Mouse (Mus musculus): ENCODE measurements at regions not wholly inside any gene's neighbourhood (a gene's known extent, or its start where the extent isn't known, plus 50 kb on each side); places are given as distances from the start of the nearest gene placed in this dataset.

DNA sequence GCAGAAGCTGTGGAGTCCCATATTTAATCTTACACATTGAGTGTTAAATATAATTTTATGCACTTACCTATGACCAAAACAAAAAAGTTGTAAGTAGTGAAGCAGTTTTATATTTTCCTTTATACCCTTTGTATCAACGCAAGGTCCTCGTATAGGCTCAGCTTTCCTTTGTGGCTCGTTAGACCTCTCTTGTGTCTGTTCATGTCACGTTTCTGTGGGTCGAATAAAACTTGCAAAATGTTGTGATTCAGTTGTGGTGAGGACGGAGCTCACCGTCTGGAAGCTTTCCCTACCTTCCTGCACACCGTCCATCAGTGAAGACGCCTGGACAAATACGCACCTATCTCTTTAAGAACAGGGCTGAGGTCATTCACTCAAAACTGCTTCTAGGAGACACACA lies 64.9 kb upstream of the Cpsf6 start:
- Histone ChIP-seq H3K27me3 (ENCODE audit: control insufficient read depth, insufficient read depth, low read length) (no peaks in the 10 kb centered on the region), H3K9me3 (ENCODE audit: control insufficient read depth, low read length) (0 out of 2 replicates have a peak, but pooled peaks cover 3% of the 10 kb centered on the region), H3K27ac (replicated peaks in 1 of 2; ENCODE audit: control insufficient read depth in 1 of 2, insufficient read depth in 1 of 2, low read depth in 2 of 2, low read length in 2 of 2) (no peak overlapping the region), H3K4me3 (ENCODE audit: control insufficient read depth in 1 of 2, insufficient read depth in 1 of 2, low read depth in 1 of 2, low read length in 2 of 2) (no peak overlapping the region), H3K36me3 (ENCODE audit: control insufficient read depth, insufficient read depth, low read length) (no peaks in the 10 kb centered on the region), H3K9ac (ENCODE audit: low read length) (no peak overlapping the region), H3K4me2 (ENCODE audit: low read length) (no peak overlapping the region), H3K4me1 (ENCODE audit: control insufficient read depth in 2 of 2, insufficient read depth in 2 of 2, low read length in 2 of 2) (no peaks in the 10 kb centered on the region)
- no peak for ATAC-seq (ENCODE audit: insufficient number of reproducible peaks, insufficient read depth, low FRiP score, low read depth)
- 71% methylated on average over 10 of the region's 10 CpGs for WGBS

DNA sequence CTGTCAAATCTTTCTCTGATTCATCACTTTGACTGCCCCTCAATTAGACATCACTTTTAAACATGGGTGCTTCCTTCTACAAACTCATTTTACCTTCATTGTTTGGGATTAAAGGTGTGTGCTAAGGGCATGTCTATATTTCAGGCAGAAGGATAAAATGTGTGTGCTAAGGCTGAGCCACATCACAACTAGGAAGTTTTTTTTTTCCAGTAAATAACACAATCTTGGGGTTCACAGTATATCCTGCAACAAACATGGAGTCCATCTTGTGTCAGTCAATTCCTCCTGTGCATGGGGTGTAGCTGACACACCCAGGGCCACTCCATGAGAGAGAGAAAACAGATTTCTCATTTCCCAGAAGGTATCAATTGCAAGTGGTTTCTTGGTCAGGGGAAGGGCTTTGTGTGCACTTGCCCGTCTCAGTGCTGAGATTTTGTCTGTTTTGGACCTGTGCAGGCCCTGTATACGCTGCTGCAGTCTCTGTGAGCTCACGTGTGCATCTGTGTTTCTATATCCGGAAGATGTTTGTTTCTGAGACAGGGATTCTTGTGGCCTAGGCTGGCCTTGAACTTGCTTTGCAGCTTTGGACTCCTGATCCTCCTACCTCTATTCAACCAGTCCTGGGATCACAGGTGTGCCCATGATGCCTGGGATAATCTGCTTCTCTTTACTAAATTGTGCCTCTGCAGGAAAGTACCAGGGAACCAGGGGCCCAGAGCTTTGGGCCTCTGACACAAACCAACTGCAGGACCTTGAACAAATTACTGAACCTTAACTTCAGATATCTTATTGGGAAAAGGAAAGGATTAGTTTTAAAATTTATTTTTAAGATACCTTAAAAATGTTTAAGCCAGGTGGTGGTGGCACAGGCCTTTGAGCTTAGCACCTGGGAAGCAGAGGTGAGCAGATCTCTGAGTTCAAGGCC lies 63.9 kb upstream of the Cpsf6 start:
- H3K9ac ChIP-seq (ENCODE audit: low read length): no peak overlapping the region
- WGBS: 86% methylated on average over 4 of the region's 4 CpGs
- no peak for ATAC-seq (ENCODE audit: insufficient number of reproducible peaks, insufficient read depth, low FRiP score, low read depth)

DNA sequence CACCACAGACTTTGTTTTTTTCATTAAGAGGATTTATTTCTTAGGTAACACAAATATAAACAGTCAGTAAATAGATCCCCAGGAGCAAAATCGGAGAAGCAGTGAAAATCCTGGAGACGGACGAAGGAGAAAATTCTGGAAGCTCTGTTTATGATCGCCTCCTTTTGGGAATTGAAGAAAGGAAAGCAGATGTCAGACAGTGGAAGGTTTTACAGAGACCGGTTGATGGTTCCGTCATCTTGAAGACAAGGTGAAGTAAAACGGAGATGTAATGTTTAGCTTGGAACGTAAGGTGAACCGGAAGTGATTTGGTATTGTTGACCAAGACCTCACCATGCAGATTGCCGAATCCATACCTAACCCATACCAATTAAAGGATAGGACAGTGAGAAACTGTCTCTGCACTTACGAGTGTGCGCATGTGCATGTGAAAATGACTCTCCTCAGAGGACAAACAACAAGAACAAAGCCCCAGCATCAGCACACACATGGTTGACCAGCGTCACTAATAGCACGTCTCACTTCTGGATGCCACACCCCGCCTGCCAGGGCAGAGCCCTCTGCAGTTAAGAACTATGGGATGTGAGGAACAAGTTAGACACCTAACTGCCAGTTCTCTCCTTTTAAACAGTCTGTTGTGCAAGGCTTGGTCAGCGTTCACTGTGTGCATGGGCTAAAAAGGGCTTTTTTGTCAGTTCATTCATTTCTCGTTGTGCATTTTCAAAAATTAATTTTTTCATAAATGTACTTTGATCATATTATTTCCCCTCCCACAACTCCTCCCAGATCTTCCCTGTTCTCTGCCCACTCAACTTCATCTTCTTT lies 62.4 kb upstream of the Cpsf6 start:
- no peak for ATAC-seq (ENCODE audit: insufficient number of reproducible peaks, insufficient read depth, low FRiP score, low read depth)
- H3K9me3 ChIP-seq (ENCODE audit: control insufficient read depth, low read length): 0 out of 2 replicates have a peak, but pooled peaks cover 3% of the 10 kb centered on the region
- H3K27ac ChIP-seq (replicated peaks in 1 of 2; ENCODE audit: control insufficient read depth in 1 of 2, insufficient read depth in 1 of 2, low read depth in 2 of 2, low read length in 2 of 2): no peak overlapping the region
- no peaks in the 10 kb centered on the region for H3K36me3 ChIP-seq (ENCODE audit: control insufficient read depth, insufficient read depth, low read length)
- no peaks in the 10 kb centered on the region for H3K4me1 ChIP-seq (ENCODE audit: control insufficient read depth in 2 of 2, insufficient read depth in 2 of 2, low read length in 2 of 2)
- H3K27me3 ChIP-seq (ENCODE audit: control insufficient read depth, insufficient read depth, low read length): no peaks in the 10 kb centered on the region
- H3K4me3 ChIP-seq (ENCODE audit: control insufficient read depth in 1 of 2, insufficient read depth in 1 of 2, low read depth in 1 of 2, low read length in 2 of 2): no peak overlapping the region
- H3K9ac ChIP-seq (ENCODE audit: low read length): no peak overlapping the region
- 91% methylated on average over 17 of the region's 17 CpGs for WGBS
- no peak overlapping the region for H3K4me2 ChIP-seq (ENCODE audit: low read length)

More for the DNA sequence above, 63.9 kb upstream of the Cpsf6 start:
- Histone ChIP-seq H3K9me3 (ENCODE audit: control insufficient read depth, low read length) (0 out of 2 replicates have a peak, but pooled peaks cover 3% of the 10 kb centered on the region), H3K36me3 (ENCODE audit: control insufficient read depth, insufficient read depth, low read length) (no peaks in the 10 kb centered on the region), H3K4me1 (ENCODE audit: control insufficient read depth in 2 of 2, insufficient read depth in 2 of 2, low read length in 2 of 2) (no peaks in the 10 kb centered on the region), H3K27me3 (ENCODE audit: control insufficient read depth, insufficient read depth, low read length) (no peaks in the 10 kb centered on the region), H3K4me3 (ENCODE audit: control insufficient read depth in 1 of 2, insufficient read depth in 1 of 2, low read depth in 1 of 2, low read length in 2 of 2) (no peak overlapping the region), H3K4me2 (ENCODE audit: low read length) (no peak overlapping the region), H3K27ac (replicated peaks in 1 of 2; ENCODE audit: control insufficient read depth in 1 of 2, insufficient read depth in 1 of 2, low read depth in 2 of 2, low read length in 2 of 2) (no peak overlapping the region)

DNA sequence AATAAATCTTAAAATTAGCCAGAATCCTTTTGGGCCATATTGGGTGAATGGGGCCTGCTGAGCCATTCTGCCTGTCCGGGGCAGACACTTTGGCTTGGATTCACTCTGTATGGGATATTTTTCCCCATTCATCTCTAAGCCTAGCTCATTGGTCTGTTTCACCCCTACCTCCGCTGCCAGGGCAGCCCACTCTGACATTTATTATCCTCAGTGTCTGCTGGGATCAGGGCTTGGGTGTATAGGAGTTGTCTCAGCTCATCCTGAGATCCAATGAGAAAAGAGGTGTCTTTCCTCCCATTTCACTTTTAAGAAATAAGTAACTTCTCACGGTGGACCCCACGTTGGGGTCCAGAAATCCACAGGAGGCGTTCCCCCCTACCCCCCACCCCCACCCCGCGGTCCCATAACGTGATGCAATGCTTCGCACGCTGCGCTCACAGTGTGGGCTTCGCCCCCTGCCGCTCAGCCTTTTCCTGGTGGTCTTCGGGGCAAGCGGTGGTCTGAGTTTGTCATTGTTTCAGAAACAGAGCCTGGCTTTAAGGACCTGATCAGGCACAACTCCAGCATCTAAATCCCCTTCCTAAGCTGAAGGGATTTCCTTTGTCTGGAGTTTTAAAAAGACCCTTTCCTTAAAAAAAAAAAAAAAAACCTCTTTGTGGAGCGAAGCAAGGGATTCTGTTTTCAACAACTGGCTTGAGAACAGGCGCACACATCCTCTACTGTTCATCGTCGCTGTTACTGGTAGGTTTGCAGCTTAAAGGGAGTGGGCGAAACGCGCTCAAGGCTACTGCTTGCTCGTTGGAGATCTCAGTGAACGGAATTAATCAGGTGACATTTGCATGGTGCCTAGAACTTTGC lies 61.5 kb upstream of the Cpsf6 start:
- ATAC-seq (ENCODE audit: insufficient number of reproducible peaks, insufficient read depth, low FRiP score, low read depth): no peak
- Histone ChIP-seq H3K4me1 (ENCODE audit: control insufficient read depth in 2 of 2, insufficient read depth in 2 of 2, low read length in 2 of 2) (no peaks in the 10 kb centered on the region), H3K4me2 (ENCODE audit: low read length) (no peak overlapping the region), H3K27ac (replicated peaks in 1 of 2; ENCODE audit: control insufficient read depth in 1 of 2, insufficient read depth in 1 of 2, low read depth in 2 of 2, low read length in 2 of 2) (no peak overlapping the region), H3K27me3 (ENCODE audit: control insufficient read depth, insufficient read depth, low read length) (0 out of 2 replicates have a peak, but pooled peaks cover under 1% of the 10 kb centered on the region), H3K36me3 (ENCODE audit: control insufficient read depth, insufficient read depth, low read length) (no peaks in the 10 kb centered on the region), H3K4me3 (ENCODE audit: control insufficient read depth in 1 of 2, insufficient read depth in 1 of 2, low read depth in 1 of 2, low read length in 2 of 2) (no peak overlapping the region), H3K9ac (ENCODE audit: low read length) (no peak overlapping the region), H3K9me3 (ENCODE audit: control insufficient read depth, low read length) (0 out of 2 replicates have a peak, but pooled peaks cover 3% of the 10 kb centered on the region)
- whole genome bisulfite sequencing: 42% methylated on average over 24 of the region's 24 CpGs

DNA sequence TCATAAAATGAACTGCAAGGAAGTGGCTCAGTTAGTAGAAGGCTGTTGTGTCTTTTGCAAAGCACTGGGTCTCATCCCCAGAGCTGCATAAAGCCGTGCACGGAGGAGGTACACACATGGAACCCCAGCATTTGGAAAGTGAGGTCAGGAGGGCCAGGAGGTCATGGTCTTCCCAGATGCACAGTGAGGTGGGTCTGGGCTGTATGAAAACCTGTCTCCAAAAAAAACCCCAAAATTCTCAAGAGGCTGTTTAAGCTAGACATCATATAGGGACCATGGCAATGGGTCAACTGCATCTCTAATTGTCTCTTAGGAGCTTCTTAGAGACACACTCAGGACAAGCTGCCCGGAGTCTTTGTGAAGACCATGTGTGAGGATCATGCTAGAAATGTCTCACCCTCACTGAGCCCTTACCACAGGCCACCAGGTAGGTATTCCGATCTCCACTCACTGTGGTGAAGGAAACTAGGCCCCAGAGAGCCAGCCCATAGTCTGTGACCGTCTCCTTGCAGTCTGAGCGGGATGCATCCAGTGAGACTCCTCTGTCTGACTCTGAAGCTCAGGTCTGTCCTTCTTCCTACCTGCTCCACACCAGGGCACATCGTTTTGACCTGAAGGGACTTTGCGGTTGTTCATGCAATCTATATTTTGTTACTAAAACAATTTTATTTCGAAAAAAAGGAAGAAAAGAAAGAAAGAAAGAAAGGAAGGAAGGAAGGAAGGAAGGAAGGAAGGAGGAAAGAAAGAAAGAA lies 60.6 kb upstream of the Cpsf6 start:
- H3K9ac ChIP-seq (ENCODE audit: low read length): no peak overlapping the region
- no peaks in the 10 kb centered on the region for H3K4me1 ChIP-seq (ENCODE audit: control insufficient read depth in 2 of 2, insufficient read depth in 2 of 2, low read length in 2 of 2)
- H3K4me2 ChIP-seq (ENCODE audit: low read length): no peak overlapping the region
- no peaks in the 10 kb centered on the region for H3K36me3 ChIP-seq (ENCODE audit: control insufficient read depth, insufficient read depth, low read length)
- no peak overlapping the region for H3K27ac ChIP-seq (replicated peaks in 1 of 2; ENCODE audit: control insufficient read depth in 1 of 2, insufficient read depth in 1 of 2, low read depth in 2 of 2, low read length in 2 of 2)
- no peak for ATAC-seq (ENCODE audit: insufficient number of reproducible peaks, insufficient read depth, low FRiP score, low read depth)
- 0 out of 2 replicates have a peak, but pooled peaks cover 5% of the 10 kb centered on the region for H3K27me3 ChIP-seq (ENCODE audit: control insufficient read depth, insufficient read depth, low read length)
- H3K9me3 ChIP-seq (ENCODE audit: control insufficient read depth, low read length): 0 out of 2 replicates have a peak, but pooled peaks cover 3% of the 10 kb centered on the region
- no peak overlapping the region for H3K4me3 ChIP-seq (ENCODE audit: control insufficient read depth in 1 of 2, insufficient read depth in 1 of 2, low read depth in 1 of 2, low read length in 2 of 2)
- 80% methylated on average over 9 of the region's 9 CpGs for WGBS

DNA sequence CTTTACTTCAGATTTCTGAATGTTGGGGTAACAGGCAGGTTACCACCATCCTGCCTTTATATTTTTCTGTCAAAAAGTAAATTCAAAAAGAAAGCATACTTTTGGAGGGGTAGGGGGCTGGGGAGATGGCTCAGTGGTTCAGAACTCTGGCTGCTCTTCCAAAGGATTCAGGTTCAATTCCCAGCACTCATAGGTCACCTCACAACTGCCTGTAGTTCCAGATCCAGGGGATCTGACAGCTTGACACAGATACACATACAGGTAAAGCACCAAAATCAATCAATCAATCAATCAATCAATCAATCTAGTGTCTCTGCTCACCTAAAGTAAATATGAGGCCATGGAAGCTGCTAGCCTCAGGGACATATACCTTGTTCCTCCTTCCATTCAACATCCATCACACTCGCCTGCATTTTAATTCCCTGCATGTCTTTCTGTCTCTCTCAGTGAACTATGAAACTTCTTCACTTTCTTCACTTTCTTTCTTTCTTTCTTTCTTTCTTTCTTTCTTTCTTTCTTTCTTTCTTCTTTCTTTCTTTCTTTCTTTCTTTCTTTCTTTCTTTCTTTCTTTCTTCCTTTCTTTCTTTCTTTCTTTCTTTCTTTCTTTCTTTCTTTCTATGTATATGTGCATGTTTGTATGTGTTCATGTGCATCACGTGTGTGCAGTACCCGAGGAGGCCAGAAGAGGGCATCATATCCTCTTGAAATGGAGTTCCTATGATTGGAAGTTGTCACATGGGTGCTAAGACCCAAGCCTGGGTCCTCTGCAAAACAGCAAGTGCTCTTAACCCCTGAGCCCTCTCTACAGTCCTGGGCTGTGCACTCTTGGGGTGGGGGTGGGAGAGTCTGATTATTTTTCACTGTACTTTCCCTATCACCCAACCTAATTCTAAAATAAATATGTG lies 59.6 kb upstream of the Cpsf6 start:
- Histone ChIP-seq H3K9me3 (ENCODE audit: control insufficient read depth, low read length) (0 out of 2 replicates have a peak, but pooled peaks cover 3% of the 10 kb centered on the region), H3K4me3 (ENCODE audit: control insufficient read depth in 1 of 2, insufficient read depth in 1 of 2, low read depth in 1 of 2, low read length in 2 of 2) (no peak overlapping the region), H3K27me3 (ENCODE audit: control insufficient read depth, insufficient read depth, low read length) (0 out of 2 replicates have a peak, but pooled peaks cover 5% of the 10 kb centered on the region), H3K36me3 (ENCODE audit: control insufficient read depth, insufficient read depth, low read length) (no peaks in the 10 kb centered on the region), H3K27ac (replicated peaks in 1 of 2; ENCODE audit: control insufficient read depth in 1 of 2, insufficient read depth in 1 of 2, low read depth in 2 of 2, low read length in 2 of 2) (no peak overlapping the region), H3K4me2 (ENCODE audit: low read length) (no peak overlapping the region), H3K9ac (ENCODE audit: low read length) (no peak overlapping the region), H3K4me1 (ENCODE audit: control insufficient read depth in 2 of 2, insufficient read depth in 2 of 2, low read length in 2 of 2) (peaks cover 5 to 6% of the 10 kb centered on the region in 2 experiments; a peak in 2 of 4 replicates)
- 77% methylated on average over 3 of the region's 3 CpGs for WGBS
- no peak for ATAC-seq (ENCODE audit: insufficient number of reproducible peaks, insufficient read depth, low FRiP score, low read depth)
